Mouse (Mus musculus): ENCODE measurements around the gene Pld2. TPM values are rescaled to one million over a fixed set of nuclear protein-coding genes. Genes with fewer than 3 reads are reported as not detected.

The Pld2 gene
- polyA plus RNA-seq, 1 experiment = 0.04 TPM

DNA sequence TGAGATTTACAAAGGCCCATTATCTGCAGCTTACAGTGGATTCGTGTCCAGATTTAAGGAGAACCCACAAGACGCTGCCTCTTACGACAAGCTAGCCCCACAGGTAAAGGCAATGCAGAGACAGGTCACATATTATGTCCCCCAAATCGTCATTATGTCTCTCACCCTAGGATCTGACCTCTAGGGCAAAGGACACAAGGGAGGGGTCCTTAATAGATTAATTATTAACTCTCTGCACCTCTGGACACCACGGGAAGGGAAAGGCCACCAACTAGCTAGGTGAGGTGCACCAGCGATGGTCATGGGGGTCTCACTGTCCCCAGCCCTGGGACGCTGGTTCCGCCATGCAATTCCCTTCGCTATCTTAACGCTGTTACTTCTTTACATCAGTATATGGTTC, 20.9 kb upstream of the Pld2 start, which contains the start of gene Gltpd2:
Gene Gltpd2 (plus strand): TSS at position 274 of the 400 bp plus-strand sequence.
- no peak for TF ChIP-seq GATA1 (IDR thresholded peaks at IDR 0.05; ENCODE audit: low read length)

DNA sequence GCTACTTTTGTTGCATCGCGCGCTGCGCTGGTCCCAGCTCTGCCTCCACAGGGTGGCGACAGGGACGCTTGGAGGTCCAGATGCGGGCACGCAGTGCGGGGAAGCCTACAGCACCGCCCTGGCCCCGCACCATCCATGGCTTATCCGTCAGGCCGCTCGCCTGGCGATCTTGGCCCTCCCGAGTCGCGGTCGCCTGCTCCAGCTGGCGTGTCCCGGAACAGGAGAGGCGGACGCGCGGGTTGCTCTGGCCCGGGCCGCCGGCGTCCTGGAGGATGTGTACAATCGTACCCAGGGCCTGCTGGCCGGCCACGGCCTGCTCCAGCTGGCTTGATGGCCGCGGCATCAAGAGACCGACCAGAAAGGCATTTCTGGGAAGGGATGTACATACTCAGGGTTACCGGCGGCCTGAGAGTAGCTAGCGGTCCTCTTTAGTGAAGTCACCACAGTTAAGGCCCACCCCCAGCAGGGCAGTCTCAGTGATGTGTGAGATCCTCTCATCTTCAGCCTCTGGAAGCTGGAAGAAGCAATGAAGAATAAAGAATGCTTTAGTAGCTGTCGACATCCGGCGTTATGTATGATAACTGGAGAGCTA, 19.6 kb upstream of the Pld2 start:
- TF ChIP-seq GATA1 (IDR thresholded peaks at IDR 0.05; ENCODE audit: low read length) = no peak

DNA sequence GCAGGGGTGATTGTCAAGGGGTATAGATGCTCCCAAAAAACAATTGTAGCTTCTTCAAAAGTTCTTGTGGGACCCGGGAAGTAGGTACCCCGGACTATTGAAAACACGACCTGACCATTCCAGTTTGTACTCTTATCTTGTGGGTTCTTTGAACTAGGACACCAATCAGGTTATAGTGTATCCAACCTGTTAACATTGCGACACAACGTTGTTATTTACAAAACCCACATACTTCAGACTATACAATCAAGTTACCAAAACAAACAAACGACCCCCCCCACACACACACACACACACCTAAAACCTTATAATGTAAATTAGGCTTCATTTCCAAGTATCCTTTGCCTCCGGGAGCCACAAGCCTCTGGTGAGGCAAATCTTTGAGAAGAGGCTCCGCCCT, 15.1 kb upstream of the Pld2 start:
- no peak for TF ChIP-seq GATA1 (IDR thresholded peaks at IDR 0.05; ENCODE audit: low read length)

DNA sequence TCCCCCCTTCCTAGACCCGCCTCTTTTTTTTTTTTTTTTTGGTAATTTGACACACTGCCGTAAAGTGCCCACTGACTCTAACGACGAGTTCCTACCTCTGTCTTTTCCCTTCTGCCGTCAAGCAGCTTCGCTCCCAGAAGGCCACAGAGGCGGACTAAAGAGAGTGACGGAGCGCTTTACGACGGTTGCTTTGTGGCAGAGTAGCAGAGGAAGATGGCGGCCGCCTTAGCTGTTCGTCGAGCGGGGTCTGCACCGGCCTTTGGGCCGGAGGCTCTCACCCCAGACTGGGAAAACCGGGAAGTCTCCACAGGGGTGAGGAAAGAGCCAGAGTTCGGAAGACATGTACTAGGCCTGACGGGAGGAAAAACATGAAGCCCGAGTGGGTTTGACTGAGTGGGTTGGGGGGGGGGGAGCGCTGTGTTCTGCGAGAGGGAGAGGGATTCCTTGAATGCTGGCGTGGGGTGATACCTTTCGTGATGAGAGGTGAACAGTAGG, 14.6 kb upstream of the Pld2 start, which contains the start of gene Psmb6:
Gene Psmb6 (plus strand): TSS at position 184 of the 495 bp plus-strand sequence.
- TF ChIP-seq GATA1 (IDR thresholded peaks at IDR 0.05; ENCODE audit: low read length) = no peak

- TF ChIP-seq GATA1 (IDR thresholded peaks at IDR 0.05; ENCODE audit: low read length) = no peak
These were observed 14.1 kb upstream of the Pld2 start for GRCm38 (mm10) chr11:70525726-70526125.

DNA sequence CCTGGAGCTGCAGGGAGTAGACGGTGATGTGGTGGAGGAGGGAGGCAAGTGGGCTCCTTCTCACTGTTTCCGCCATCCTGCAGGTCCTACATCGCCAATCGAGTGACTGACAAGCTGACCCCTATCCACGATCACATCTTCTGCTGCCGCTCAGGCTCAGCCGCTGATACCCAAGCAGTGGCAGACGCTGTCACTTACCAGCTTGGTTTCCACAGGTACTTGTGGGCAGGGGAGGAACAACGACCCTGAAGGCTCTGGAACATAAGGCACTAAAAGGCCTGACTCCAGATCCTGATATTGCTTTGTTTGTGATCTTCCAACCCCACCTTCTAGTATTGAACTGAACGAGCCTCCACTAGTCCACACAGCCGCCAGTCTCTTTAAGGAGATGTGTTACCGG, 13.7 kb upstream of the Pld2 start:
- TF ChIP-seq GATA1 (IDR thresholded peaks at IDR 0.05; ENCODE audit: low read length) = no peak

- TF ChIP-seq GATA1 (IDR thresholded peaks at IDR 0.05; ENCODE audit: low read length) = no peak
These were observed 11.3 kb upstream of the Pld2 start for GRCm38 (mm10) chr11:70528610-70529009.

GRCm38 (mm10) chr11:70532839-70533238, 7.0 kb upstream of the Pld2 start, which contains the start of gene Gm40193:
TSS of gene Gm40193 (minus strand) at chr11:70532939.
- no peak for TF ChIP-seq GATA1 (IDR thresholded peaks at IDR 0.05; ENCODE audit: low read length)

DNA sequence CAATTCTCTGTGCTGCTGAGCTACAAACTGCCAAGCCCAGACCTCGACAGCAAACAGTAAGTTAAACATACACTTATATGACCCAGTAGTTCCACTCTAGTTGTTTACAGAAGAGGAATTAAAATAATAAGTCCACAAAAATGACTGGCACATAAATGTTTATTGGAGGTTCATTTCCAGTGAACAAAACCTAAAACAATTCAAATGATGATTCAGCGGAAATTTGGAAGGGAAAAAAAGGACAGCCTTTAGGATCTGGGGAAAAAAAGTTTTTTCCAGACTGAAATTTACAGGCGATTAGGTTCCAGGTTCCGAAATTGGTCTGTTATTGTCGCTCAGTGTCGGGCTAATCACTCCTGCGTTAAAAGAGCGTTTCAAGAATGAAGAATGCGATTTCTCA, 441 bp upstream of the Pld2 start:
- no peak for TF ChIP-seq GATA1 (IDR thresholded peaks at IDR 0.05; ENCODE audit: low read length)

DNA sequence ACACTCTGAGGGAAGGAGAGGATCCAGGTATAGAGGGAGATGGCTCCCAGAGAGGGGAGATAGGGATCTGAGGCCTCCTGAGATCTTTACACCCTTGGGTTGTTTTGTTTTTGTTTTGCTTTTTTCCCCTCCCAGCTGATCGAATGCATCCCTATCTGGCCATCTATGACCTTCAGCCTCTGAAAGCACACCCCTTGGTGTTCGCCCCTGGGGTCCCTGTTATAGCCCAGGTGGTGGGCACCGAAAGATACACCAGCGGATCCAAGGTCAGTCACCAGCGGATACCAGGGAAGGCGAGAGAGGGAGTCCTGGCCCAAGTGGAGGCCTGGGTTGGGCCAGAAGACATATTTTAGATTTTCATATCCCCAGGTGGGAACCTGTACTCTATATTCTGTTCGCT, 1.1 kb downstream of the Pld2 start:
- TF ChIP-seq GATA1 (IDR thresholded peaks at IDR 0.05; ENCODE audit: low read length) = no peak

DNA sequence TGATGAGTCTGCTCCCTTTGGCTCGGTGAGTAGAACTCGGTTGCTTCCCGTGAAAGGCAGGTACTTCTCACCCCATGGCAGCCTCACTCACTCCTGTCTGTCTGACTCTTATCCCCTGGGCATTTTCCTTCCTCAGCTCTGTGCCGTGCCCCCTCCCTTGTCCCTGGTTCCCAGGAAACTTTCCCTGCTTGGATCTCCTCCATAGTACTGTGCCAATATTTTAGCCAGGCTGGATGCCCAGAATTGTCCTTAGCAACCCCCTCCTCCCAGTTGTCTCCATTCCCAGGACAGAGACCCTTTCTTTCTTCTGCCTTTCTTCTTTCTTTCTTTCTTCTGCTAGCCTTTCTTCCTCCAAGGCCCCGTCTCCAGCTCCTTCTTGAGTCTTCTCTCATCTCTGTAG, 1.6 kb downstream of the Pld2 start:
- no peak for TF ChIP-seq GATA1 (IDR thresholded peaks at IDR 0.05; ENCODE audit: low read length)

- TF ChIP-seq GATA1 (IDR thresholded peaks at IDR 0.05; ENCODE audit: low read length) = no peak
These were observed 4.6 kb downstream of the Pld2 start for GRCm38 (mm10) chr11:70544496-70544895.

GRCm38 (mm10) chr11:70551526-70551925, 11.7 kb downstream of the Pld2 start:
- no peak for TF ChIP-seq GATA1 (IDR thresholded peaks at IDR 0.05; ENCODE audit: low read length)

- no peak for TF ChIP-seq GATA1 (IDR thresholded peaks at IDR 0.05; ENCODE audit: low read length)
These were observed 14.1 kb downstream of the Pld2 start for GRCm38 (mm10) chr11:70553940-70554339.

DNA sequence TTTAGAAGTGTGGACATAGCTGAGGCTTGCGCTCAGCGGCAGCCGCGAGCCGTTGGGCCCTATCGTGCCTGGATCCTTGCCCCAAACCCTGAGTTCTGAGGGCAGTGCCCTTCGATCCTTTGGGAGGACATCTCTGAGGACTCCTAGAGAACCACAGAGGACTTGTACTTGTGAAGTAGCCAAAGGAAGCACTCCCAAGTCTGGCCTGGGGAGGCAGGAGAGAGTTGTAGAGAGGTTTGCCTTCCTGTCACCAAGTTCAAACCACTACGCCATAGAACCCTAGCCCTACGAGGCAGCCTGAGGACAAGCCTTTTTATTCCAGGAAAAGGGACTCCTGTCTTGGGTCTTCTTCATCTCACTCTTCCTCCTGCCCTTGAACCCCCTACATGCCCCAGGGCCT, 17.7 kb downstream of the Pld2 start:
- no peak for TF ChIP-seq GATA1 (IDR thresholded peaks at IDR 0.05; ENCODE audit: low read length)

DNA sequence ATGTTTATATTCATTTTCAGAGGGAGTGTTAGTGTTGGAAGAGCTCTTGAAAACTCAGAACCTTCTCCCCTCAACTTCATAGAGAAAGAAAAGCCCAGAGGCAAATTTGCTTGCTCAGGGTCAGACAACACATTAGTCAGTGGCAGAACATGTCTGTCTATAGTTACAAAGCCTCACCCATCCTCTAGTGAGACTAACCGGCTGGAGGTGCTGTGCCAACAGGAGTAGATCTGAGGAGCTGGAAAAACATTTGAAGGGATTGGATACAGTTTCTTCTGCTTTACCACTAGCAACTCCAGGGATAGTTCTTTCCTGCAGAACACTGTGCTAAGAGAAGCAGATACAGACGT, 22.0 kb downstream of the Pld2 start:
- no peak for TF ChIP-seq GATA1 (IDR thresholded peaks at IDR 0.05; ENCODE audit: low read length)

DNA sequence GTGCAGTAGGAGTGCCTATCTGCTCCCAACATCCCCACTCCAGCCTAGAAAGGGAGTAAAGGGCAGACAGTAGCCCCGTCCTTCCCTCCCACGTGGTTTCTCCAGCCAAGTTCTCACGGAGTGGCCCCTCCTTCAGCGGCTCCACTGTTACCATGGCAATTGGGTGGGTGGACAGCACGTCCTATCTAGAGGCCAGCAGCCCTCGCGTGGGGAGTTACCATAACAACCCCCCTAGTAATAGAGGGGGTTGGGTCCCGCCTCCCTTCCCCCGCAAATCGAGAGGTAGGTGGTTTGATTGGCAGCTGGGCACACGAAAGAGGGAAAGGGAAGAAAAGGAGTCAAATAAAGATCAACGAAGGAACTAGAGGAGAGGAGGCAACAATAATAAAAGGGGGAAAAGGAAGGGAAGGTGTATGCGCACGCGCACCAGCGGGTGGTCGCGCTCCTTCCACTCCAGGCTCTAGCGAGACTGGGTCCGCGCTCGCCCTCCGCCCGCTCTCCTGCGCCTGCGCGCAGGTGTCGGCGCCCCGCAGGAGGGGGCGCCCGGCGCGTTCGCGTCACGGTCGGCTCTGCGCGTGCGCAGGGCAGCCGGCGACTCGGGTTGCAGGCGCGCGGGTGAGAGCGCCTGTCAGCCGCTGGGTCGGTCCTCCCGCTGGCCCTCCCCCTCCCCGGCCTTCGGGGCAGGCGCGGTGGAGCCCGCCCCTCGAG, 22.6 kb downstream of the Pld2 start, which contains the start of gene Mink1:
Gene Mink1 (plus strand): TSS at position 595 of the 708 bp plus-strand sequence.
- no peak for TF ChIP-seq GATA1 (IDR thresholded peaks at IDR 0.05; ENCODE audit: low read length)
